Mouse (Mus musculus) forebrain, embryonic 13.5 days (tissue): ENCODE results near the gene Crtc1. TPM values are rescaled to one million over a fixed set of nuclear protein-coding genes. Genes with fewer than 3 reads are reported as not detected.

Source experiments
- polyA plus RNA-seq: library from polyadenylated mRNA; unstranded; fragments of >200 nt; fragmentation: Nextera tagmentation; extraction: Ambion mirVana; gene quantifications from 2 replicates; pipeline ENCODE4 v1.2.1, GENCODE M21; 2015

Gene Crtc1
- polyA plus RNA-seq, 1 experiment from 2014 or later = 23.4 TPM

Other genes starting within 250 kb of the Crtc1 start
- 2.0 and 3.0 TPM in 2 replicates for gene Slc25a42, start 227.3 kb downstream of the Crtc1 start, polyA plus RNA-seq
- 75.9 and 76.7 TPM in 2 replicates for gene Sugp2, start 205.4 kb downstream of the Crtc1 start, polyA plus RNA-seq
- gene Armc6, start 205.1 kb downstream of the Crtc1 start, polyA plus RNA-seq = 52.8 and 60.1 TPM in 2 replicates
- gene Homer3, start 156.8 kb downstream of the Crtc1 start, polyA plus RNA-seq = 65.0 and 66.0 TPM in 2 replicates
- gene Ddx49, start 137.1 kb downstream of the Crtc1 start, polyA plus RNA-seq = 52.4 and 53.7 TPM in 2 replicates
- 268 and 274 TPM in 2 replicates for gene Cope, start 137.1 kb downstream of the Crtc1 start, polyA plus RNA-seq
- 18.2 and 20.1 TPM in 2 replicates for gene Cers1, start 123.8 kb downstream of the Crtc1 start, polyA plus RNA-seq
- 0.89 and 2.5 TPM in 2 replicates for gene Gdf1, start 109.8 kb downstream of the Crtc1 start, polyA plus RNA-seq
- gene Upf1, start 86.3 kb downstream of the Crtc1 start, polyA plus RNA-seq = 14.2 and 16.3 TPM in 2 replicates
- 0.18 and 0.35 TPM in 2 replicates for gene Comp, start 66.0 kb downstream of the Crtc1 start, polyA plus RNA-seq
- 15.3 and 16.4 TPM in 2 replicates for gene Klhl26, start 37.4 kb upstream of the Crtc1 start, polyA plus RNA-seq
- gene Tmem59l, start 47.8 kb upstream of the Crtc1 start, polyA plus RNA-seq = 32.5 and 38.0 TPM in 2 replicates
- 0.86 and 0.92 TPM in 2 replicates for gene Crlf1, start 53.6 kb upstream of the Crtc1 start, polyA plus RNA-seq
- 150 and 154 TPM in 2 replicates for gene Rex1bd, start 67.2 kb upstream of the Crtc1 start, polyA plus RNA-seq
- gene Uba52, start 71.2 kb upstream of the Crtc1 start, polyA plus RNA-seq = 812 and 920 TPM in 2 replicates
- gene Fkbp8, start 88.1 kb upstream of the Crtc1 start, polyA plus RNA-seq = 357 and 385 TPM in 2 replicates
- 52.5 and 53.6 TPM in 2 replicates for gene Kxd1, start 88.4 kb upstream of the Crtc1 start, polyA plus RNA-seq
- gene Ell, start 99.9 kb upstream of the Crtc1 start, polyA plus RNA-seq = 16.5 and 16.6 TPM in 2 replicates
- 87.1 and 105 TPM in 2 replicates for gene Isyna1, start 154.8 kb upstream of the Crtc1 start, polyA plus RNA-seq
- 81.9 and 101 TPM in 2 replicates for gene Ssbp4, start 169.3 kb upstream of the Crtc1 start, polyA plus RNA-seq
- gene Lrrc25, start 176.6 kb upstream of the Crtc1 start, polyA plus RNA-seq = 0.65 and 0.68 TPM in 2 replicates
- 0.15 TPM in 1 of 2 replicates, not detected in the other for gene Gdf15, start 192.9 kb upstream of the Crtc1 start, polyA plus RNA-seq
- 64.6 and 80.8 TPM in 2 replicates for gene Pgpep1, start 220.8 kb upstream of the Crtc1 start, polyA plus RNA-seq
- 238 and 239 TPM in 2 replicates for gene Lsm4, start 233.7 kb upstream of the Crtc1 start, polyA plus RNA-seq